Mouse (Mus musculus) testis, postnatal 14 days (tissue): ENCODE measurements around the gene Tank.

Source experiments
- DNase-seq: peaks from one replicate; pipeline ENCODE4 v3.0.0; 2021; ENCODE audit warnings: low spot score

Tank gene

GRCm38 (mm10) chr2:61578433-61578832 is at the start of gene Tank:
Gene Tank, plus strand, starts transcription at chr2:61578585.
- DNase-seq: no peak

GRCm38 (mm10) chr2:61532326-61532725 is 46.1 kb upstream of the Tank start:
- no peak for DNase-seq

DNA sequence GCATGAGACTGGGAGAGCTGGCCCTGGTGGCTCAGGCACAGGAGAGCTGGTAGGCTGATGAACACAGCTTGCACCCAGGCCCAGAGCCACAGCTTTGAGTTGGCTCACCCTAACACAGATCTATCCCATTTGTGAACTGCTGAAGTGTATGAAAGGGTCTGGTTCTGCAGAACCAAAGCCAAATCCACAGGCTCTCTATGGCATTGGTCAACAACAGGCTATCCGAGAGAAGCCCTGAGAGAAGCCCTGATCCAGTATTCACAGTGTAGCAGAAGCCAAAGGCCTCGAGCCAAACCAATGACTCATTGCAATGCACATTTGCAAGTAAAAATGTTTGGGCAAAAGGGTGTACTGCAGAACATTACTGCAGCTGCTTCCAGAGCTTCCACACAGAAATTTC is 45.3 kb upstream of the Tank start:
- DNase-seq: no peak

- no peak for DNase-seq
Measured at GRCm38 (mm10) chr2:61536901-61537300, 41.5 kb upstream of the Tank start.

DNA sequence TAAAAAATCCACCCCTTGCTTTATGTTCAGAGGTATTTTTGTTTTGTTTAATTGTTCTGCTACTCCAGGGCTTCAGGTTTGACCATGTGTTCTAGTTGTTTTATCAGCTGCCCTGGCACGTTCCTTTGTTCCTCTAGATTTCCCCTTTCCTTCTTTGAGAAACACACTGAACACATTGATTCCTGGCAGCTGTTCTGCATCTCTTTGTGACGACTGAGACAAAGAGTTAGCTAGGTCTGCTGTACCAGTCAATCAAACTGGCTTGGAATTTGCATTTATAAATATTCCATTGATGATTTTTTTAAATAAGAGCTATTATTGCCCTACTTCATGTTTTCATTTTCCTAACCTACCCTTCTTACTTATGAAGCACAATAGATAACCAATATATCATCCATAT is 39.0 kb upstream of the Tank start:
- DNase-seq: no peak

DNA sequence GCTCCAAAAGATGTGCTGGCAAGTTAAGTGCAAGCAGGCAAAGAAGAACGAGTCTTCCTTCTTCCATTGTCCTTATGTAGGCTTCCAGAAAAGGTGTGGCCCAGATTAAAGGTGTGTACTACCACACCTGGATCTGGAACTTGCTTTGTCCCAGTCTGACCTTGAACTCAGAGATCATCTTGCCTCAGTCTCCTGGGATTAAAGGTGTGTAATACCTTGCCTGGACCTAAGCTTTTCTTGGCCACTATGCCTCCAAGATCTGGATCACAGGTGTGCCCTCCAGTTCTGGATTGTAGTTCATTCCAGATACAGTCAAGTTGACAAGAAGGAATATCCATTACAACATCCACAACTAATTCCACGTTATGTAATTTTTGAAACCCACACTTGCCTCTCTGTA is 36.0 kb upstream of the Tank start:
- DNase-seq: no peak

- DNase-seq: no peak
Measured at GRCm38 (mm10) chr2:61545666-61546065, 32.7 kb upstream of the Tank start.

- DNase-seq: no peak
Measured at GRCm38 (mm10) chr2:61548021-61548420, 30.4 kb upstream of the Tank start.

GRCm38 (mm10) chr2:61551680-61552079 is 26.7 kb upstream of the Tank start:
- no peak for DNase-seq

- no peak for DNase-seq
Measured at GRCm38 (mm10) chr2:61555367-61555766, 23.0 kb upstream of the Tank start.

DNA sequence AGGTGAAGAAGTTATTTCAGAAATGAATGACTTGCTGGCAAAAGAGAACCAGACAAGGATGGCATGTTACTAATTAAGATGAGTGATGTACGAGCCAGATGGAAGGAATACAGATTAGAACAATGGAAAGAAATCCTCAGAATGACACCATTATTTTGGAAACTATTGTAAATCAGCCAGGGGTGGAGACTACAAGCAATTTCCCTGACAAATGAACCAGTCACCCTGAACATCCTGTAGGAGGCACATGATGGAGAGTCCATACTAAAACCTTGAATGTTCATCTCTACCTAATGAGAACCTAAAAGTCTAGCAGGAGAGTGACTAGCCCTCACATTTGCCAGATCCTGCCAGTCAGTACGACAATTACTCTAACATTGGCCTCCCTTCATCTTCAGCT is 22.6 kb upstream of the Tank start:
- no peak for DNase-seq

DNA sequence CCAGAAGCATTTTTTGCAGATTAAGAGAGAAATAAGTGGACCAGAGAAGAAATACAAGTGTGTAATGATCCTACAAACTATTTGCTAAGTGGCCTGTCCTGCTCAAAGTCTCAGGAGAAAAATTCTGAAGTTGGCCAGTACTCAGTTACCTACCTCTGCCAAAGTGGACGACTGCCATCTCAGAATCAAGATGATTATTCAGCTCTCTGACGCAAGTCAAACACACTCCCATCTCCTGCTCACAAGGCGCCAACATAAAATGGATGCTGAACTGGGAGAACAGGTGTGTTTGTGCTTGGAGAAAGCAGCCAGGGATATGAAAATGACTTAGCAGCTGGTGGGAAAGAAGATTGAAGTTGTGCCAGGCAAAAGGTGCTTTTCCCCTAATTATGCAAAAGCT is 21.7 kb upstream of the Tank start:
- DNase-seq: no peak

- DNase-seq: no peak
Measured at GRCm38 (mm10) chr2:61557848-61558471, 20.4 kb upstream of the Tank start.

- DNase-seq: no peak
Measured at GRCm38 (mm10) chr2:61561058-61561457, 17.3 kb upstream of the Tank start.

DNA sequence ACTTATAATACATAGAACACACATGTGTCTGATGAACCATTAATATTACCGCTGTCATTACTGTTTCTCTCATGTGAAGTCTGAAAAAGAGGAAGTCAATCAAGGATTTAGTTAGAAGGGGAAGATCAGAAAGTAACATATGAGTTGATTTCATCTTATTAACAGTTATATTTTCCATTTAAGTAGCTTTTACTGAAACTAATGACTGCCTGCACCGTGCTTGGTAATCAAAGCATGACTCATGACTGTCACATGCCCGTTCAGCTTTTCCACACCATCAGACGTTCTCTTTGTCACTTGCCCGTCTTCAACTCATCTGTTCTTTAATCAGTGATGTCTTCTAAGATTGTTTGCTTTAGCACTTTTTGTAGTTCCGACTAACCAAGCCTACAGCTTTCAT is 15.2 kb upstream of the Tank start:
- no peak for DNase-seq

DNA sequence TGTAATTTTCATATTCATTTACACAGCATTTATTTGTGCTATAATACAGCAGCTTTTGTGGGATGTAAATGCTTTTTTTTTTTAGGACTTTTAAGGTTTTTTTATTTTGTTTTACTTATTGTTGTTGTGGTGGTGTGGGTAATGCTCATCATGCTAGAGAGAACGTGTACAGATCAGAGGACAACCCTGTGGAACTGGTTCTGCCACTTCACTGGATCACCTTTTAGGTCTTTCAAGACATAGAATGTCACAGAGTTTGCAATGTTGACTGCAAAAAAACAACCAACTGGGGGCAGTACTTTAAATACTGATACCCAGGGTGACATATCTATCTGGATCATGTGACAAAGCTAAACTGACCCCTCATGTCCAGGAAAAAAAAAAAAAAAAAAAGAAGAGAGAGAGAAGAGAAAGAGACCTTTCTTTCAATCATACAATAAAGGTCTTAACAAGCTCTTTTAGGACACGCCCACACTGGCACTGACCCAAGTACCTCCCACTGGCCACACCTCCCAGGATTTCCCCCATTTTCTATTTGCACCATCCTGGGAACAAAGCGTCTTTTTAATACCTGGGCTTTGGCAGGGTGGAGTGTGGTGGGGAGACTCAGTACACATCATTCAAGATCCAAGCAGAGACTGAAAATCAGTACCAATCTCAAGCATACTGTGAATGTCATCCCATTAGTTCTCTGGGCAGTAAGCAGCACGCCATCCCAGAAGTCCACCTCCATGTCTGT is 11.2 kb upstream of the Tank start:
- DNase-seq: peak; percentile 26

DNA sequence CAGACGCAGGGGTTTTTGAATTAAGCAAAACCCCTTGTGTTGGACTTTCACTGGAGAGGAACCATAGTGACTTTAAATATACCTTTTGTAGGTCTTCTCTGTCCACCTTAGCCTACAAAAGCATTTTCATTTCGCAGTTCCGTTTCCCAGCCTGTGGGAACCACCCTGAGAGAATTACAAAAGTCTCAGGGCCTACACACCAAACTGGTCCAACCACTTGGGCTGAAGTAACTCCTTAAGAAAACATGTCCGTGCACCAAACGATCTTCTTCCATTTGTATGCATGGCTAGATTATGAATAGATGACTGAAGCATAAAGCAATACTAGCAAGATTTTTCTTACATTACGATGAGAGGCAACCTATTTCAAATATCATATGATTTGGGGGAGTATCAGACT is 9.2 kb upstream of the Tank start:
- DNase-seq: no peak

GRCm38 (mm10) chr2:61571343-61571955 is 6.9 kb upstream of the Tank start:
- no peak for DNase-seq

GRCm38 (mm10) chr2:61576497-61576896 is 1.9 kb upstream of the Tank start:
- DNase-seq: no peak

- no peak for DNase-seq
Measured at GRCm38 (mm10) chr2:61576928-61577695, 1.3 kb upstream of the Tank start.

- DNase-seq: no peak
Measured at GRCm38 (mm10) chr2:61577696-61578062, 706 bp upstream of the Tank start.

- no peak for DNase-seq
Measured at GRCm38 (mm10) chr2:61579501-61579990, 1.2 kb downstream of the Tank start.

GRCm38 (mm10) chr2:61580091-61580490 is 1.7 kb downstream of the Tank start:
- no peak for DNase-seq
